Mouse (Mus musculus) mouse embryonic stem cell (cell line): ENCODE measurements at regions not wholly inside any gene's neighbourhood (a gene's known extent, or its start where the extent isn't known, plus 50 kb on each side); places are given as distances from the start of the nearest gene placed in this dataset.

Source experiments
- in situ Hi-C, 2 experiments: fragments of 300-500 bp; cut with MboI; formaldehyde crosslinking; loops; 1 replicate in 1 of 2; 3 replicates in 1 of 2; pipeline ENCODE4 v1.14.3; 2019 to 2020; ENCODE audit warnings: low sequenced_read_pairs in 2 of 2, low pct_unique_long_range_greater_than_20kb in 1 of 2, mixed read lengths in 1 of 2; ENCODE audit not compliant: unreplicated experiment in 1 of 2

DNA sequence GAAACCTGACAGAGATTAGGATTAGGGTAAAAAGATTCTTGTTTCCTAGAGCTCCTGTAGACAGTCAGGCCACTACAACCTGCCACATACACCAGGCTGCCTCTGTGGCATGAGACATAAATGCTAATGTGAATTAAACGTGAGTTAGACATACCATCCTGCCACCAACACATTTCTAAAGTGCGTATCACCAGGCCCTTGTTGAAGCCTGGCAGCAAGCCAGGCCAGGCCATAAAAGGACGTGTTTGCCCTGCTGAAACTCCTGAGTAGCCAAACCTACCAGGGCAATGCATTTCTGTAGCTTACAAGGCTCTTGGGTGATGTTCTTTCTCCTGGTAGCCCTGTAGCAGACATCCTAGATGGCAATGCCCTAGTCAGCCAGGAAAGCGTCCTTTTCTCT lies 63.4 kb upstream of the Gm5458 start:
- in situ Hi-C loops, result no loop called here

- in situ Hi-C loops, result no loop called here
Observed at GRCm38 (mm10) chr14:19674046-19674445, 71.7 kb upstream of the Gm5458 start.

GRCm38 (mm10) chr14:19688426-19688825 lies 62.6 kb upstream of the Nid2 start:
- in situ Hi-C loops, result loop anchor here in 1 of 2 experiments (10.0 kb wide), 1 partner anchor 54 kb away; no protein-coding TSS in a partner anchor

- in situ Hi-C loops, result no loop called here
Observed at GRCm38 (mm10) chr14:19693606-19694005, 57.5 kb upstream of the Nid2 start.

DNA sequence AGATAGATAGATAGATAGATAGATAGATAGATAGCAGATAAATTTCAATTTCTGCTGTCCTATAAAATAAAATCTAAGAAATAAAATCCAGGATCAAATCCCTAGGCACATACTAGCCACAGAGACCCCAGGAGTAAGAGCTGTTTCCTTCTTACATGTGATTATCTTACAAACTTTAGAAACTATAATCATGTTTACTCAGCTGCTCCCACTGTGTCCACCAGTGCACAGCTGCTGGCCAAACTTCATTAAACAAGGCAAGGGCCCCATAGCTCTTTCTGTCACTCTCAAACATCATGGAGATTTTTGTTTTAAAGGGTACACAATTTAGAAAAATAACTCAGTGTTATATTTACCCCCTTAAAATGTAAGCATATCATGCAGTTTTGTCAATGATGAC lies 56.8 kb upstream of the Nid2 start:
- in situ Hi-C loops, result no loop called here

- in situ Hi-C loops, result no loop called here
Observed at GRCm38 (mm10) chr14:19699497-19699896, 51.6 kb upstream of the Nid2 start.
